Mouse (Mus musculus): ENCODE results near the gene Cdc42ep5.

DNA sequence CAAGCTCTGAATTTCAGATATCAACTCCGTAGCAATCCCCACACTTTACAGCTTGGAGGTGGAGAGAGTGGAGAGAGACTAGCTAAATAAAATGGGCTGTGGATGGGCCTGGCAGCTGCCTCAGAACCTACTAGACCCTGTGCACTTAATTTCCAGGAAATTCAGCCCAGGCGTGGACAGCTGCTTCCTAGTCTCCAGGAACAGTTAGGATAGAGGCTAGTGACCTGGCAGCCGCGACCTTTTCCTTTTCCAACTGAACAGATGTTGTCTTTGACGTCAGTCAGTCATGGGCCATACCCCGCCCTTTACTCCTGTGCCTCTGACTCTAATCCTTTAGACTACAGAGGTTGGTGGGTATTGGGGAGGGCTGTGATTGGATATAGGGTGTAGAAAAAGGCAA lies 35.8 kb downstream of the Cdc42ep5 start:
- TF ChIP-seq MAFK (IDR thresholded peaks at IDR 0.05; ENCODE audit: insufficient read depth, low read depth, low read length) = no peak
- no peak for TF ChIP-seq ZNF384 (IDR thresholded peaks at IDR 0.05; ENCODE audit: low read depth, low read length)
- TF ChIP-seq ZC3H11A (IDR thresholded peaks at IDR 0.05; ENCODE audit: borderline replicate concordance, low read depth, low read length) = no peak
- TF ChIP-seq HCFC1 (IDR thresholded peaks at IDR 0.05; ENCODE audit: borderline replicate concordance, insufficient read depth, low read length) = no peak

Measured in ES-E14 (cell line).